In genomic region chr5:46443805-46444340, GRCm38 (mm10) we compare ENCODE assay signal across 8 mouse cellular contexts.
DNase-seq lines count a peak whose midpoint lies in the region; ATAC-seq and TF ChIP-seq lines count a peak whose summit lies in the region.

No protein-coding gene starts in this region.

- DNase-seq in right cerebral cortex, postnatal 14 days, result peak; percentile 11
- DNase-seq in right cerebral cortex, postnatal 36 days (ENCODE audit: low spot score in 2 of 2), result no peak
- peak; percentile 19 for DNase-seq in heart, postnatal 4 days
- DNase-seq in midbrain, postnatal 0 days (ENCODE audit: low spot score), result peak; percentile 75
- DNase-seq in layer of hippocampus, adult 11-12 months (ENCODE audit: low spot score), result no peak
- DNase-seq in cerebellum, adult 9-11 months, result no peak

- peaks cover 2 to 8% of the 10 kb centered on the region in 2 experiments; a peak in 3 of 4 replicates for H3K4me1 ChIP-seq in heart, embryonic 14.5 days (ENCODE audit: control insufficient read depth in 2 of 2, insufficient read depth in 2 of 2, low read length in 2 of 2)
- H3K4me1 ChIP-seq in heart, embryonic 12.5 days (replicated peaks), result peaks cover 6% of the 10 kb centered on the region; the same call in 1 of the 2 replicates
- no peaks in the 10 kb centered on the region for H3K4me1 ChIP-seq in midbrain, postnatal 0 days (ENCODE audit: insufficient read depth, low read length)

- ATAC-seq in heart, embryonic 14.5 days (ENCODE audit: insufficient number of reproducible peaks, insufficient read depth, low FRiP score, low read depth), result no peak
- no peak for ATAC-seq in heart, embryonic 12.5 days (ENCODE audit: insufficient number of reproducible peaks, low FRiP score)
- ATAC-seq in midbrain, postnatal 0 days (ENCODE audit: low FRiP score), result no peak

- no peaks in the 10 kb centered on the region for H3K9me3 ChIP-seq in heart, embryonic 14.5 days (ENCODE audit: control insufficient read depth, low read length)
- H3K9me3 ChIP-seq in heart, embryonic 12.5 days (replicated peaks), result no peaks in the 10 kb centered on the region
- H3K9me3 ChIP-seq in midbrain, postnatal 0 days (ENCODE audit: low read length), result no peaks in the 10 kb centered on the region

- WGBS in heart, embryonic 14.5 days, result 15% methylated on average over 12 of the region's 12 CpGs
- 16% methylated on average over 12 of the region's 12 CpGs for WGBS in heart, embryonic 12.5 days
- 12% methylated on average over 12 of the region's 12 CpGs for WGBS in midbrain, postnatal 0 days

- H3K4me3 ChIP-seq in heart, embryonic 14.5 days (ENCODE audit: control insufficient read depth in 1 of 2, insufficient read depth in 1 of 2, low read depth in 1 of 2, low read length in 2 of 2), result peak overlapping the region in 1 of 2 experiments; percentile 14; a peak in 1 of 4 replicates
- no peak overlapping the region for H3K4me3 ChIP-seq in heart, embryonic 12.5 days
- H3K4me3 ChIP-seq in midbrain, postnatal 0 days (ENCODE audit: low read depth, low read length), result no peak overlapping the region

- H3K27me3 ChIP-seq in heart, embryonic 14.5 days (ENCODE audit: control insufficient read depth, insufficient read depth, low read length), result no peaks in the 10 kb centered on the region
- H3K27me3 ChIP-seq in heart, embryonic 12.5 days (replicated peaks), result no peaks in the 10 kb centered on the region
- H3K27me3 ChIP-seq in midbrain, postnatal 0 days (ENCODE audit: insufficient read depth, low read length), result no peaks in the 10 kb centered on the region

- peak; percentile 85 for TF ChIP-seq CTCF in midbrain, postnatal 0 days (IDR thresholded peaks at IDR 0.05)

- peak overlapping the region; percentile 36; the same call in 1 of the 2 replicates for H3K4me2 ChIP-seq in heart, embryonic 14.5 days (ENCODE audit: low read length)
- no peak overlapping the region for H3K4me2 ChIP-seq in heart, embryonic 12.5 days
- peak overlapping the region; percentile 29; the same call in 1 of the 2 replicates for H3K4me2 ChIP-seq in midbrain, postnatal 0 days (ENCODE audit: low read depth, low read length, poor library complexity, severe bottlenecking)

- no peak overlapping the region for H3K27ac ChIP-seq in heart, embryonic 14.5 days (replicated peaks in 1 of 2; ENCODE audit: control insufficient read depth in 1 of 2, insufficient read depth in 1 of 2, low read depth in 2 of 2, low read length in 2 of 2)
- no peak overlapping the region for H3K27ac ChIP-seq in heart, embryonic 12.5 days (ENCODE audit: poor library complexity, severe bottlenecking)
- H3K27ac ChIP-seq in midbrain, postnatal 0 days (ENCODE audit: low read depth, low read length), result no peak overlapping the region

- H3K9ac ChIP-seq in heart, embryonic 14.5 days (ENCODE audit: low read length), result no peak overlapping the region
- no peak overlapping the region for H3K9ac ChIP-seq in heart, embryonic 12.5 days
- H3K9ac ChIP-seq in midbrain, postnatal 0 days (replicated peaks; ENCODE audit: low read length, poor library complexity, severe bottlenecking), result no peak overlapping the region

- no peaks in the 10 kb centered on the region for H3K36me3 ChIP-seq in heart, embryonic 14.5 days (ENCODE audit: control insufficient read depth, insufficient read depth, low read length)
- no peaks in the 10 kb centered on the region for H3K36me3 ChIP-seq in heart, embryonic 12.5 days
- no peaks in the 10 kb centered on the region for H3K36me3 ChIP-seq in midbrain, postnatal 0 days (ENCODE audit: insufficient read depth, low read length)

Comparison
In these comparisons a context has a peak if more than half of its experiments do, and no peak if none do; other contexts are left out.
1. DNase-seq: peak in right cerebral cortex, postnatal 14 days (single experiment), heart, postnatal 4 days (single experiment) and midbrain, postnatal 0 days (single experiment); none in right cerebral cortex, postnatal 36 days (0 of 2), layer of hippocampus, adult 11-12 months (single experiment) and cerebellum, adult 9-11 months (single experiment).